Mouse (Mus musculus): ENCODE data around the gene Tanc1.

DNA sequence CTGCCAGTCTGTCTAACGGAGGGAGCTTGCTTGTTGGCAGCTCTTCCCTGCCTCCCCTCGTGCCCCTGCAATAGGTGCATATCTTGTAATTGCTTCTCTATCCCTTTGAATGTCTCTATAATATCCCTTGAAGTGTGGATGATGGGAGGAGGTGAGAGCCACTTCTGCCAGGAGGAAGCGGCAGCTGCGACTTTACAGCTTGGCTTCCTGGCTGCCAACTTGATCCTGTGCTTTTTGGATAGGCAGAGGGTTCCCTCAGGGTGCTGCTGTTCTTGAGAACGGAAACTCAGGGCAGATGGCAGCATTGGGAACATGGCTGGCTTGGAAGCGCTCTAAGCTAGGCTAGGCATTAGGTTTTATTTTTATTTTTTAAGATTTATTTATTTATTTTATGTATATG, 183.0 kb downstream of the Tanc1 start:
- no peak for TF ChIP-seq POLR2A (IDR thresholded peaks at IDR 0.05; ENCODE audit: low read depth, low read length)
- no peak for TF ChIP-seq CTCF (IDR thresholded peaks at IDR 0.05; ENCODE audit: extremely low read depth, insufficient read length, insufficient replicate concordance, low read depth, low read length)

All from small intestine, adult 2 months (tissue).